Mouse (Mus musculus): Measurements from ENCODE around the gene Dcaf1. TPM values are rescaled to one million over a fixed set of nuclear protein-coding genes. Genes with fewer than 3 reads are reported as not detected.

Gene Dcaf1
- polyA plus RNA-seq (2015; fragmentation: Nextera tagmentation; extraction: Ambion mirVana): 4.8 and 5.2 TPM in 2 replicates

DNA sequence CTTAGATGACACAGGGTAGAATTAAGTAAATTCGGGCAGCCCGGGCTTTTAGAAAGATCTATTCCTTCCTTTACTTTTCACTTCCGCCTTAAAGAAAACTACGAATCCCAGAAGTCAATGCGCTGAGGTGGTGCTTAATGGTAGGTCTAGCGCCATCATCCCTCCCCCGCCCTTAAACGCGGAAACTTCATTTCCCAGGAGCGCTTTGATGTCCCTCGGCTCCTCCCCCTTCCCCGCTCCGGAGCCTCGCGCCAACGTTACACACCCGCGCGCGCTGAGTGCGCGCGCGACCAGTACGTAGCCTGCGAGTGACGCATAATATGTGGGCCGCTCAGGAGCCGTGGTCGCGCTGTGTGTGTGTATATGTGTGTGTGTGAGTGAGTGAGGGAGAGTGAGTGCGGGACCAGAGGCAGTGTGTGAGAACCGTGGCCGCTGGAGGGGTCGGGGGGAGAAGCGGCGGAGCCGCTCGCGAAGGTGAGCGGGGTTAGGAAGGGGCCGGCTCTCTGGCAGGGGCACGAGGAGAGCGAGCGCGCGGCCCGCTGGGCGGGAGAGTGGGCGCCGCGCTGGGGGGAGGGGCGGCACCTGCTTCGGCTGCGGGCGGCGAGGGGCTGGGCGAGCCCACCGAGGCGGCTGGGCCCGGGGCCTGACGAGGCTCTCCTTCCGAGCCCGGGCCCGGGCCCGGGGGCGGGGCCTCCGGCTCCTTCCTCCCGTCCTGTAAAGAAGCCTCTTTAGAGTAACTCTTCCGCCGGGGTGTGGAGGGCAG, at the start of gene Dcaf1:
TSS of gene Dcaf1 (plus strand) at position 257 of the 763 bp plus-strand sequence.
- Histone ChIP-seq H3K4me2 (replicated peaks; ENCODE audit: low read depth) (peak within 1 kb of the TSS; percentile 75), H3K4me1 (replicated peaks; ENCODE audit: control insufficient read depth, insufficient read depth, low read length) (no peaks in the 10 kb centered on the region), H3K9ac (ENCODE audit: low read depth, low read length) (peak within 1 kb of the TSS; percentile 90), H3K9me3 (ENCODE audit: control insufficient read depth) (no peaks in the 10 kb centered on the region), H3K4me3 (ENCODE audit: low read depth, low read length) (peak within 1 kb of the TSS; percentile 98), H3K27ac (ENCODE audit: low read depth, low read length) (peak within 1 kb of the TSS; percentile 95), H3K27me3 (replicated peaks; ENCODE audit: control insufficient read depth, insufficient read depth, low read length) (no peaks in the 10 kb centered on the region), H3K36me3 (ENCODE audit: control insufficient read depth, insufficient read depth) (no peaks in the 10 kb centered on the region)
- peak; percentile 28 for TF ChIP-seq CTCF (IDR thresholded peaks at IDR 0.05; ENCODE audit: low read depth)
- peak; percentile 99 for ATAC-seq
- under 1% methylated on average over 57 of the region's 71 CpGs for WGBS

DNA sequence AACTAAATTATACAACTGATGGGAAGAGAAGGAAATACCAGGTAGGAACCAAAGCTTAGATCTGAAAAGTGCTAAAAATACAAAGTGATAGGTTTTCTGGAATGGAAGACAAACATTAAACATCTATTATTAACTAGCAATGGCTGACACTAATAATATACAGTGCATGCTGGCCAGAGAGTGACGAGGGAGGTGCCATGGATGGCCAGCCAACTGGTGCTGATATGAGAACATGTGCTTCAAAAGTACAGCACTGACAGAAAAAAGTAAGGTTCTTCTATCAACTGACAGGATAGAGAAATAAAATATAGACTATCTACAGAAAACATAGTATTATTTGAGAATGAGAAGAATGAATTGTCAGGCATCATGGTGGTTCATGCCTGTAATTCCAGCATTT, 45.6 kb upstream of the Dcaf1 start:
- no peaks in the 10 kb centered on the region for H3K9me3 ChIP-seq (ENCODE audit: control insufficient read depth)
- H3K9ac ChIP-seq (ENCODE audit: low read depth, low read length): no peak overlapping the region
- H3K4me1 ChIP-seq (replicated peaks; ENCODE audit: control insufficient read depth, insufficient read depth, low read length): no peaks in the 10 kb centered on the region
- H3K27ac ChIP-seq (ENCODE audit: low read depth, low read length): no peak overlapping the region
- H3K27me3 ChIP-seq (replicated peaks; ENCODE audit: control insufficient read depth, insufficient read depth, low read length): no peaks in the 10 kb centered on the region
- WGBS: 70% methylated on average over 1 of the region's 1 CpGs
- no peaks in the 10 kb centered on the region for H3K36me3 ChIP-seq (ENCODE audit: control insufficient read depth, insufficient read depth)
- no peak for TF ChIP-seq CTCF (IDR thresholded peaks at IDR 0.05; ENCODE audit: low read depth)
- no peak overlapping the region for H3K4me2 ChIP-seq (replicated peaks; ENCODE audit: low read depth)
- ATAC-seq: no peak
- H3K4me3 ChIP-seq (ENCODE audit: low read depth, low read length): no peak overlapping the region

DNA sequence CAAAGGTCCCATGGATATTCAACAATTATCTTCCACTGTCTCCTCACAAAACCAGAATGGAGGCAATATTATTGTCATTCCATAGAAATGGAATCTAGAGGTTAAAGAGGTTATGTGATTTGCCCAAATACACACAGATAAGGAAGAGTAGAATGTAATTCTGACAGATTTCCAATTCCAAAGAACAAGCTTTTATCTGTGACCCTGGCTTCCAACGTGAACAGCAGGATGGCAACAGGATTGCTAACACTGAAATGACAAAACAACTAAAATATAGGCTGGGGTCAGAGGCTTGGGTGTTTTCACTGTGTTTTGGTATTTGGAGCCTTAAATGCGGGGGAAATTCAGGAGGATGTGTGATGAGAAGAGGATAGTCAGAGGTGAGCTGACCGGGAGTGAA, 44.3 kb upstream of the Dcaf1 start:
- no peaks in the 10 kb centered on the region for H3K36me3 ChIP-seq (ENCODE audit: control insufficient read depth, insufficient read depth)
- no peak for TF ChIP-seq CTCF (IDR thresholded peaks at IDR 0.05; ENCODE audit: low read depth)
- H3K4me1 ChIP-seq (replicated peaks; ENCODE audit: control insufficient read depth, insufficient read depth, low read length): no peaks in the 10 kb centered on the region
- WGBS: 78% methylated on average over 3 of the region's 3 CpGs
- H3K9ac ChIP-seq (ENCODE audit: low read depth, low read length): no peak overlapping the region
- no peaks in the 10 kb centered on the region for H3K27me3 ChIP-seq (replicated peaks; ENCODE audit: control insufficient read depth, insufficient read depth, low read length)
- no peak for ATAC-seq
- H3K9me3 ChIP-seq (ENCODE audit: control insufficient read depth): no peaks in the 10 kb centered on the region
- no peak overlapping the region for H3K27ac ChIP-seq (ENCODE audit: low read depth, low read length)
- H3K4me2 ChIP-seq (replicated peaks; ENCODE audit: low read depth): no peak overlapping the region
- no peak overlapping the region for H3K4me3 ChIP-seq (ENCODE audit: low read depth, low read length)

- Histone ChIP-seq H3K36me3 (ENCODE audit: control insufficient read depth, insufficient read depth) (no peaks in the 10 kb centered on the region), H3K4me1 (replicated peaks; ENCODE audit: control insufficient read depth, insufficient read depth, low read length) (no peaks in the 10 kb centered on the region), H3K27me3 (replicated peaks; ENCODE audit: control insufficient read depth, insufficient read depth, low read length) (no peaks in the 10 kb centered on the region), H3K27ac (ENCODE audit: low read depth, low read length) (no peak overlapping the region), H3K4me2 (replicated peaks; ENCODE audit: low read depth) (no peak overlapping the region), H3K4me3 (ENCODE audit: low read depth, low read length) (no peak overlapping the region), H3K9ac (ENCODE audit: low read depth, low read length) (no peak overlapping the region), H3K9me3 (ENCODE audit: control insufficient read depth) (no peaks in the 10 kb centered on the region)
- 78% methylated on average over 4 of the region's 4 CpGs for WGBS
- ATAC-seq: no peak
- TF ChIP-seq CTCF (IDR thresholded peaks at IDR 0.05; ENCODE audit: low read depth): no peak
Observed at GRCm38 (mm10) chr9:106778319-106778718, 43.4 kb upstream of the Dcaf1 start.

- WGBS: 82% methylated on average over 3 of the region's 3 CpGs
- no peak for ATAC-seq
- H3K27me3 ChIP-seq (replicated peaks; ENCODE audit: control insufficient read depth, insufficient read depth, low read length): no peaks in the 10 kb centered on the region
- H3K4me1 ChIP-seq (replicated peaks; ENCODE audit: control insufficient read depth, insufficient read depth, low read length): no peaks in the 10 kb centered on the region
- H3K9ac ChIP-seq (ENCODE audit: low read depth, low read length): no peak overlapping the region
- H3K36me3 ChIP-seq (ENCODE audit: control insufficient read depth, insufficient read depth): no peaks in the 10 kb centered on the region
- no peak for TF ChIP-seq CTCF (IDR thresholded peaks at IDR 0.05; ENCODE audit: low read depth)
- H3K27ac ChIP-seq (ENCODE audit: low read depth, low read length): no peak overlapping the region
- H3K4me2 ChIP-seq (replicated peaks; ENCODE audit: low read depth): no peak overlapping the region
- no peak overlapping the region for H3K4me3 ChIP-seq (ENCODE audit: low read depth, low read length)
- H3K9me3 ChIP-seq (ENCODE audit: control insufficient read depth): no peaks in the 10 kb centered on the region
Observed at GRCm38 (mm10) chr9:106780086-106780485, 41.6 kb upstream of the Dcaf1 start.

DNA sequence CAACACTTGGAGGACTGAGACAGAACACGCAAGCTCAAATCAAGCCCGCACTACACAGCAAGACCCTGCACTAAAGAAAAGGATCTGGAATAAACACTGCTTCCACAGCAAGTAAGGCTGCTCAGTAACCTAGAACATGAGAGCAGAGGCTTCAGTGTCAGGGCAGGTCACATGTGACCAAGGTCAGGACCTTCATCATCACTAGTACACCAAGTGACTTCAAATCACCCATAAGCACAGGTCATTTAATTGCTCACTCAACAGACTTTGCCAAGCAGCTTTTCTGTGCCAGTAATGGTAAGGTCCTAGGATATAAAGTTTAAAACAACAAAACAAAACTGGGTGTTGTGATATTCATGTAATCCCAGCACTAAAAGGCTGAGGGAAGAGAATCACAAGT, 38.1 kb upstream of the Dcaf1 start:
- Histone ChIP-seq H3K36me3 (ENCODE audit: control insufficient read depth, insufficient read depth) (no peaks in the 10 kb centered on the region), H3K9ac (ENCODE audit: low read depth, low read length) (no peak overlapping the region), H3K27me3 (replicated peaks; ENCODE audit: control insufficient read depth, insufficient read depth, low read length) (no peaks in the 10 kb centered on the region), H3K27ac (ENCODE audit: low read depth, low read length) (no peak overlapping the region), H3K4me2 (replicated peaks; ENCODE audit: low read depth) (no peak overlapping the region), H3K4me3 (ENCODE audit: low read depth, low read length) (no peak overlapping the region), H3K4me1 (replicated peaks; ENCODE audit: control insufficient read depth, insufficient read depth, low read length) (no peaks in the 10 kb centered on the region), H3K9me3 (ENCODE audit: control insufficient read depth) (no peaks in the 10 kb centered on the region)
- WGBS: 92% methylated on average over 2 of the region's 2 CpGs
- ATAC-seq: no peak
- TF ChIP-seq CTCF (IDR thresholded peaks at IDR 0.05; ENCODE audit: low read depth): no peak

Measured in intestine, postnatal 0 days (tissue).